Mouse (Mus musculus): Measurements from ENCODE around the gene Dhx30.
"Not testable (repeated sequence)": the region's sequence is repeated elsewhere in the genome, so short reads cannot be mapped to it uniquely, and the experiment has no call there.

- TF ChIP-seq CTCF (conservative IDR thresholded peaks at IDR 0.05; ENCODE audit: low read length); POU5F1 (IDR thresholded peaks at IDR 0.05; ENCODE audit: borderline replicate concordance, low read length): not testable (repeated sequence)
Observed at GRCm38 (mm10) chr9:110160486-110160885, 42.9 kb upstream of the Dhx30 start.

Measured in E14TG2a.4 (cell line).